Mouse (Mus musculus) left cerebral cortex, postnatal 4 days (tissue): ENCODE measurements around the gene Olah. TPM values are rescaled to one million over a fixed set of nuclear protein-coding genes. Genes with fewer than 3 reads are reported as not detected.
"Not testable (repeated sequence)": the region's sequence is repeated elsewhere in the genome, so short reads cannot be mapped to it uniquely, and the experiment has no call there.

ENCODE experiments used
- DNase-seq: peaks from one replicate; pipeline ENCODE4 v3.0.0-alpha.2; 2022
- intact Hi-C: fragments of 180-260 bp; cut with DNase I; formaldehyde crosslinking; loops from one replicate; pipeline ENCODE4 v1.15.1; 2025
- total RNA-seq, 2 experiments: library from RNA; stranded (reverse); gene quantifications; 2 replicates each; pipeline ENCODE4 v1.2.3; 2021

The Olah gene
- under 1 TPM in 1 of 2 experiments, not detected in 1; 0.30 TPM for total RNA-seq

GRCm38 (mm10) chr2:3397110-3397509 lies at the start of gene Olah:
Olah (minus strand) TSS chr2:3397210.
- intact Hi-C loops, DNase-seq: not testable (repeated sequence)

GRCm38 (mm10) chr2:3445984-3446383 lies 49.0 kb upstream of the Olah start:
- intact Hi-C loops = no loop called here
- no peak for DNase-seq

GRCm38 (mm10) chr2:3444206-3444605 lies 47.2 kb upstream of the Olah start:
- DNase-seq = peak; percentile 43
- intact Hi-C loops = no loop called here

GRCm38 (mm10) chr2:3437956-3438355 lies 40.9 kb upstream of the Olah start:
- intact Hi-C loops = no loop called here

GRCm38 (mm10) chr2:3435369-3436061 lies 38.5 kb upstream of the Olah start:
- DNase-seq = no peak
- intact Hi-C loops = no loop called here

More at GRCm38 (mm10) chr2:3437956-3438355, 40.9 kb upstream of the Olah start:
- DNase-seq = no peak

GRCm38 (mm10) chr2:3430956-3431355 lies 33.9 kb upstream of the Olah start:
- intact Hi-C loops = no loop called here
- DNase-seq = no peak

GRCm38 (mm10) chr2:3424579-3424910 lies 27.5 kb upstream of the Olah start:
- no peak for DNase-seq
- intact Hi-C loops = no loop called here

- DNase-seq = peak; percentile 88
- intact Hi-C loops = no loop called here
Observed at GRCm38 (mm10) chr2:3423841-3424578, 27.0 kb upstream of the Olah start, which contains the start of gene Dclre1c. Dclre1c (plus strand) TSS chr2:3424131.

- intact Hi-C loops = no loop called here
- no peak for DNase-seq
Observed at GRCm38 (mm10) chr2:3422548-3422947, 25.5 kb upstream of the Olah start, which contains the start of gene Meig1. Meig1 (minus strand) TSS chr2:3422648.

- no peak for DNase-seq
- intact Hi-C loops = no loop called here
Observed at GRCm38 (mm10) chr2:3420157-3420556, 23.1 kb upstream of the Olah start.

- intact Hi-C loops = loop anchor here (10.0 kb wide), 1 partner anchor 304 kb away; the partner anchor contains the start of gene Fam171a1
- DNase-seq = peak; percentile 95
Observed at GRCm38 (mm10) chr2:3418883-3419431, 21.9 kb upstream of the Olah start.

- no peak for DNase-seq
- intact Hi-C loops = loop anchor here (10.0 kb wide), 1 partner anchor 301 kb away; the partner anchor contains the start of gene Fam171a1
Observed at GRCm38 (mm10) chr2:3415676-3416075, 18.7 kb upstream of the Olah start.

- peak; percentile 72 for DNase-seq
- intact Hi-C loops = loop anchor here (5.0 to 10.0 kb wide), 2 partner anchors 62 to 299 kb away; partner anchors contain the start of gene Fam171a1
Observed at GRCm38 (mm10) chr2:3414241-3414640, 17.2 kb upstream of the Olah start.

- intact Hi-C loops = no loop called here
- no peak for DNase-seq
Observed at GRCm38 (mm10) chr2:3407756-3408155, 10.7 kb upstream of the Olah start.

GRCm38 (mm10) chr2:3405981-3406380 lies 9.0 kb upstream of the Olah start:
- no peak for DNase-seq
- intact Hi-C loops = no loop called here

GRCm38 (mm10) chr2:3391945-3392344 lies 5.1 kb downstream of the Olah start:
- intact Hi-C loops = no loop called here

GRCm38 (mm10) chr2:3387105-3387860 lies 9.7 kb downstream of the Olah start:
- intact Hi-C loops = no loop called here
- no peak for DNase-seq

More at GRCm38 (mm10) chr2:3391945-3392344, 5.1 kb downstream of the Olah start:
- DNase-seq = no peak

- DNase-seq = no peak
- intact Hi-C loops = no loop called here
Observed at GRCm38 (mm10) chr2:3365127-3365526, 31.9 kb downstream of the Olah start.

GRCm38 (mm10) chr2:3361067-3361466 lies 35.9 kb downstream of the Olah start:
- intact Hi-C loops = no loop called here

GRCm38 (mm10) chr2:3357887-3358286 lies 39.1 kb downstream of the Olah start:
- intact Hi-C loops = no loop called here

More at GRCm38 (mm10) chr2:3361067-3361466, 35.9 kb downstream of the Olah start:
- DNase-seq = no peak

GRCm38 (mm10) chr2:3356311-3356710 lies 40.7 kb downstream of the Olah start:
- DNase-seq = no peak
- intact Hi-C loops = no loop called here

More at GRCm38 (mm10) chr2:3357887-3358286, 39.1 kb downstream of the Olah start:
- no peak for DNase-seq
